Mouse (Mus musculus): ENCODE data around the gene Atxn2.

GRCm38 (mm10) chr5:121808202-121808601 lies 97.1 kb downstream of the Atxn2 start:
- no peak for TF ChIP-seq CTCF (IDR thresholded peaks at IDR 0.05; ENCODE audit: control insufficient read depth, insufficient read depth, low read length)
- TF ChIP-seq POLR2A (IDR thresholded peaks at IDR 0.05; ENCODE audit: borderline replicate concordance, control insufficient read depth, low read depth, low read length): no peak
